Mouse (Mus musculus) limb, embryonic 15.5 days (tissue): ENCODE measurements around the gene Tmem63b. TPM values are rescaled to one million over a fixed set of nuclear protein-coding genes. Genes with fewer than 3 reads are reported as not detected.

ENCODE experiments used
- ATAC-seq: fragments of 200-750 bp; cut with Nextera tagmentation; 2 replicates; pipeline ENCODE4 v1.8.0; 2017; ENCODE audit warnings: low read depth, moderate TSS enrichment; ENCODE audit not compliant: insufficient number of reproducible peaks, low FRiP score, low TSS enrichment
- H3K27ac ChIP-seq: fragments of 300-500 bp; sonication (generic); 2 replicates; pipeline ENCODE4 v1.5.1; 2015; ENCODE audit warnings: moderate library complexity, mild to moderate bottlenecking, inconsistent platforms
- H3K27me3 ChIP-seq: fragments of 300-500 bp; sonication (generic); 2 replicates; pipeline ENCODE4 v1.6.1; 2015; ENCODE audit warnings: inconsistent platforms
- H3K36me3 ChIP-seq: fragments of 300-500 bp; sonication (generic); 2 replicates; pipeline ENCODE4 v1.6.1; 2015; ENCODE audit warnings: inconsistent platforms
- H3K4me1 ChIP-seq: fragments of 300-500 bp; sonication (generic); 2 replicates; pipeline ENCODE4 v1.6.1; 2015; ENCODE audit warnings: inconsistent platforms
- H3K4me2 ChIP-seq: fragments of 300-500 bp; sonication (generic); 2 replicates; pipeline ENCODE4 v1.6.1; 2015; ENCODE audit warnings: mild to moderate bottlenecking, inconsistent platforms
- H3K4me3 ChIP-seq: fragments of 300-500 bp; sonication (generic); 2 replicates; pipeline ENCODE4 v1.5.1; 2015; ENCODE audit warnings: mild to moderate bottlenecking, inconsistent platforms
- H3K9ac ChIP-seq: fragments of 300-500 bp; sonication (generic); 2 replicates; pipeline ENCODE4 v1.6.1; 2015; ENCODE audit warnings: inconsistent platforms
- H3K9me3 ChIP-seq: fragments of 300-500 bp; sonication (generic); 2 replicates; pipeline ENCODE4 v1.6.1; 2016; ENCODE audit warnings: inconsistent platforms
- WGBS: fragments of 180-500 bp; shearing (Covaris S2); methylation state at CpG from one replicate; pipeline ENCODE4 v1.1.7; 2015; 5-methylcytosine and 5-hydroxymethylcytosine counted together
- polyA plus RNA-seq: library from polyadenylated mRNA; unstranded; fragments of >200 nt; fragmentation: Nextera tagmentation; extraction: Ambion mirVana; gene quantifications from 2 replicates; pipeline ENCODE4 v1.2.1, GENCODE M21; 2015

Tmem63b gene
- polyA plus RNA-seq, 1 experiment from 2014 or later, result 38.1 TPM

DNA sequence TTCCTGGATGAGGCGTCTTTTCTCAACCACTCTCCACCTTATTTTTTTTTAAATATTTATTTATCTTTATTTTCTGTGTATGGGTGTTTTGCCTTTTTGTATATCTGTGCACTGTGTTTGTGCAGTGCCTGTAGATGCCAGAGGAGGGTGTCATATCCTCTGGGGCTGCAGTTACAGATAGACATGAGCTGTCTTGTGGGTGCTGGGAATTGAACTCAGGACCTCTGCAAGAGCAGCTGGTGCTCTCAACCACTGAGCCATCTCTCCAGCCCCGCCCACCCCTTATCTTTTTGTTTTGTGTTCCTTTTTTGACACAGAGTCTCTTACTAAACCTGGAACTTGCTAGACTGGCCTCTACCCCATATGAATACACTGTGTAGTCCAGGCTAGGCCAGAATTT lies 40.8 kb upstream of the Tmem63b start:
- peaks cover 18% of the 10 kb centered on the region for H3K4me1 ChIP-seq

GRCm38 (mm10) chr17:45726249-45726648 lies 39.5 kb upstream of the Tmem63b start:
- 33% methylated on average over 7 of the region's 7 CpGs for WGBS
- no peak overlapping the region for H3K27ac ChIP-seq

More for the DNA sequence above, 40.8 kb upstream of the Tmem63b start:
- H3K36me3 ChIP-seq, result no peaks in the 10 kb centered on the region
- WGBS, result 76% methylated on average over 2 of the region's 2 CpGs
- no peak overlapping the region for H3K4me2 ChIP-seq
- H3K27ac ChIP-seq, result no peak overlapping the region
- no peak for ATAC-seq
- H3K27me3 ChIP-seq, result peaks cover 3% of the 10 kb centered on the region; the same call in 1 of the 2 replicates
- H3K4me3 ChIP-seq, result no peak overlapping the region
- no peak overlapping the region for H3K9ac ChIP-seq
- H3K9me3 ChIP-seq, result no peaks in the 10 kb centered on the region

DNA sequence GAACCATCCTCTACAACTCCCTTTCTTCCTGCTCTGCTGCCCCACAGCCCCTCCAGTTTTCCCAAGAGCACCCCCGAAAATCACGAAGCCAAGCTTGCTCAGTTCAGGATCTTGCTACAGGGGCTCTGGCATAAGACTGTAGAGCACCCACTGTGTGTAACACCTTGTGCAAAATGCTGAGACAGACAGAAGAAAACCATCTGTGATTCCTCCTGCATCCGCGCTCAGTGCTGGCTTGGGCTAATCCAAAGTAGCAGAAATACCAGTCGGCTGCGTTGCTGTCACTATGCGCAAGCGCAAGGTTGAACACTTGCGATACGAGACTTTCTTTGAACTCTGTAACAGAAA lies 37.8 kb upstream of the Tmem63b start:
- Histone ChIP-seq H3K4me3 (no peak overlapping the region), H3K27me3 (no peaks in the 10 kb centered on the region), H3K27ac (peak overlapping the region; percentile 81; the same call in 1 of the 2 replicates), H3K4me2 (no peak overlapping the region), H3K4me1 (peaks cover 15% of the 10 kb centered on the region; the same call in 1 of the 2 replicates), H3K36me3 (no peaks in the 10 kb centered on the region), H3K9ac (no peak overlapping the region), H3K9me3 (no peaks in the 10 kb centered on the region)
- ATAC-seq, result no peak; the same call in 1 of the 2 replicates
- WGBS, result 88% methylated on average over 10 of the region's 10 CpGs

More at GRCm38 (mm10) chr17:45726249-45726648, 39.5 kb upstream of the Tmem63b start:
- H3K27me3 ChIP-seq, result no peaks in the 10 kb centered on the region
- no peak overlapping the region for H3K4me2 ChIP-seq
- H3K9ac ChIP-seq, result no peak overlapping the region
- ATAC-seq, result no peak
- no peak overlapping the region for H3K4me3 ChIP-seq
- H3K36me3 ChIP-seq, result no peaks in the 10 kb centered on the region
- no peaks in the 10 kb centered on the region for H3K9me3 ChIP-seq
- peaks cover 16% of the 10 kb centered on the region for H3K4me1 ChIP-seq

GRCm38 (mm10) chr17:45723732-45724573 lies 37.2 kb upstream of the Tmem63b start:
- no peak; the same call in 1 of the 2 replicates for ATAC-seq
- no peaks in the 10 kb centered on the region for H3K9me3 ChIP-seq
- H3K9ac ChIP-seq, result peak overlapping the region; percentile 50
- peak overlapping the region; percentile 48 for H3K4me3 ChIP-seq
- H3K4me2 ChIP-seq, result peak overlapping the region; percentile 71
- no peaks in the 10 kb centered on the region for H3K36me3 ChIP-seq
- H3K27me3 ChIP-seq, result no peaks in the 10 kb centered on the region
- H3K4me1 ChIP-seq, result peaks cover 13% of the 10 kb centered on the region; the same call in 1 of the 2 replicates
- H3K27ac ChIP-seq, result peak overlapping the region; percentile 81
- WGBS, result 3% methylated on average over 25 of the region's 25 CpGs

- H3K27me3 ChIP-seq, result no peaks in the 10 kb centered on the region
- no peaks in the 10 kb centered on the region for H3K36me3 ChIP-seq
- 0 out of 2 replicates have a peak, but pooled peaks cover 2% of the 10 kb centered on the region for H3K4me1 ChIP-seq
- H3K4me3 ChIP-seq, result no peak overlapping the region
- WGBS, result 6% methylated on average over 10 of the region's 10 CpGs
- no peak overlapping the region for H3K27ac ChIP-seq
- H3K9me3 ChIP-seq, result no peaks in the 10 kb centered on the region
- H3K4me2 ChIP-seq, result no peak overlapping the region
- peak; percentile 25; the same call in 1 of the 2 replicates for ATAC-seq
- H3K9ac ChIP-seq, result no peak overlapping the region
Observed at GRCm38 (mm10) chr17:45718323-45718722, 31.6 kb upstream of the Tmem63b start.

DNA sequence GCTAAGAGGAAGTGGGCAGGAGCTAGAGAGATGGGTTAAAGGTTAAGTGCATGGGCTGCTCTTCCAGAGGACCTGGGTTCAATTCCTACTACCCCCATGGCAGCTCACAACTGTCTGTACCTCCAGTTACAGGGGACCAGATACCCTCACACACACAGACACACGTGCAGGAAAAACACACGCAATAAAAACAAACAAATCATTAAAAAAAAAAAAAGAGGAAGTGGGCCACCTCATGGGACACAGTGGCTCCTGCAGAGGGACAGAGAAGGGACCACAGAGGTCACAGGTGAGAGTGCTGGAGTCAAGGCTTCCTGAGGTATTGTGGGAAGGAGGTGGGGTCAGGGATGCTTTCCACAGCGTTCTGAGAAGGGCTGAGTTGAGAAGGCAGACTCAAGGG lies 24.8 kb upstream of the Tmem63b start:
- H3K27ac ChIP-seq, result no peak overlapping the region
- no peaks in the 10 kb centered on the region for H3K9me3 ChIP-seq
- H3K36me3 ChIP-seq, result no peaks in the 10 kb centered on the region
- no peak overlapping the region for H3K9ac ChIP-seq
- no peak for ATAC-seq
- no peaks in the 10 kb centered on the region for H3K4me1 ChIP-seq
- WGBS, result 48% methylated on average over 3 of the region's 3 CpGs
- no peak overlapping the region for H3K4me3 ChIP-seq
- no peak overlapping the region for H3K4me2 ChIP-seq
- no peaks in the 10 kb centered on the region for H3K27me3 ChIP-seq

DNA sequence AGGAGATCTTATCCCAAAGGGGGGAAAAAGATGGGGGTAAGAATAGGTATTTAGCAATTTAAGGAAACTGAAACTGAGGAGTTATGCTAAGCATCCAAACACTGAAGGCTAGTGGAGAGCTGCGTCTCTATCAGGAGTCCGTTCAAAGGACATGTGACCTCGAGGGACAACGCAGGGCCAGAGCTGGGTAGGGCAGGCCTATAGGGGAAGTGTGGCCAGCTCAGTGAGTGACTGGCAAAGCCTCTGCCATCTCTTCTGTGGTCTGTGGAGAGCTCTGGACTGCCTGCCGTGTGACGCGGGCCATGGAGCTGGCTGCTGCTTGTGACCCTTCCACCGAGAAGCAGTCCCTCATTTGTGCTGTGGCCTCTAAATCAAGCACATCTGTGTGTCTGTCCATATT lies 23.7 kb upstream of the Tmem63b start:
- no peaks in the 10 kb centered on the region for H3K36me3 ChIP-seq
- H3K4me1 ChIP-seq, result no peaks in the 10 kb centered on the region
- WGBS, result 74% methylated on average over 8 of the region's 8 CpGs
- no peak overlapping the region for H3K4me3 ChIP-seq
- no peak overlapping the region for H3K4me2 ChIP-seq
- H3K27ac ChIP-seq, result no peak overlapping the region
- H3K9me3 ChIP-seq, result no peaks in the 10 kb centered on the region
- ATAC-seq, result no peak
- H3K27me3 ChIP-seq, result no peaks in the 10 kb centered on the region
- H3K9ac ChIP-seq, result no peak overlapping the region

DNA sequence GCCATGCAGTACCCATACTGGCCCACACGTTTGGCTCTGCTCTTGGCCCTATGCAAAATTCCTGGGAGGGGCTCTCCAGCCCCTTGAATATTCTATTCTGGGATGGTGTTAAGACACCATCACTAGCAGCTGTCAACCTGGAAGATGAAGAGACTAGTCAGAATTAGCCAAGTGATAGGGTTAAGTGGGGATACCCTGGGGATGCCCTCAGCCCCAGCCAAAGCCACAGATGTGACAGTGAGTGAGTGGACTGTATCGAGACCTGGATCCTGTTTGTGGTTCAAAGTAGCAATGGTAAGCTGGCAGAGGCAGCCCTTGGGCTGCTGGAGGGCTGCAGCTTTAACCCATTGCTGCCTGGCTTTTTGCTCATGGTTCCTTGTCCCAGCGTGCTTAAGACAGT lies 23.1 kb upstream of the Tmem63b start:
- WGBS, result 29% methylated on average over 3 of the region's 3 CpGs

GRCm38 (mm10) chr17:45708179-45708578 lies 21.5 kb upstream of the Tmem63b start:
- Histone ChIP-seq H3K4me1 (0 out of 2 replicates have a peak, but pooled peaks cover 2% of the 10 kb centered on the region), H3K4me3 (no peak overlapping the region), H3K9me3 (no peaks in the 10 kb centered on the region), H3K9ac (no peak overlapping the region), H3K4me2 (no peak overlapping the region), H3K27ac (no peak overlapping the region), H3K27me3 (no peaks in the 10 kb centered on the region), H3K36me3 (no peaks in the 10 kb centered on the region)
- 81% methylated on average over 8 of the region's 8 CpGs for WGBS
- ATAC-seq, result no peak

More for the DNA sequence above, 23.1 kb upstream of the Tmem63b start:
- Histone ChIP-seq H3K9me3 (no peaks in the 10 kb centered on the region), H3K27me3 (no peaks in the 10 kb centered on the region), H3K4me2 (no peak overlapping the region), H3K36me3 (no peaks in the 10 kb centered on the region), H3K27ac (no peak overlapping the region), H3K4me1 (no peaks in the 10 kb centered on the region), H3K9ac (no peak overlapping the region), H3K4me3 (no peak overlapping the region)
- ATAC-seq, result no peak

- no peak overlapping the region for H3K4me3 ChIP-seq
- H3K27me3 ChIP-seq, result no peaks in the 10 kb centered on the region
- no peak for ATAC-seq
- no peaks in the 10 kb centered on the region for H3K9me3 ChIP-seq
- WGBS, result 22% methylated on average over 3 of the region's 3 CpGs
- no peaks in the 10 kb centered on the region for H3K36me3 ChIP-seq
- no peak overlapping the region for H3K27ac ChIP-seq
- H3K4me1 ChIP-seq, result peaks cover 6% of the 10 kb centered on the region
- no peak overlapping the region for H3K4me2 ChIP-seq
- H3K9ac ChIP-seq, result no peak overlapping the region
Observed at GRCm38 (mm10) chr17:45707376-45707775, 20.7 kb upstream of the Tmem63b start.

DNA sequence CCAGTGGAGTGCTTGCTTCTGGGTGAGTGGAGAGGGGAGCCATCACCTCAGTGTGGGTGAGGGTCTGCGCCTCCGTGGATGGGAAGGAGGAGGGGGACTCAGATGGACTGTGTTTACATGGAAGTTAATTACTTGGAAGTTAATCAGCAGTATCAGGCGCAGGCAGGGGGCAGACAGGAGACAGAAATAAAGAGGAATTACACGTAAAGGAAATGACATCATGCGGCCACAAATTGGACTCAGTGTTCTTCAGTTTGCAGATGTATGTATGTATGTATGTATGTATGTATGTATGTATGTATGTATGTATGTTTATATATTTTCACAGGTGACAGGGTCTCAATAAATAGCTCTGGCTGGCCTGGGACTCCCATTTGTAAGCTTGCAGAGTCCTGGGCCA lies 20.1 kb upstream of the Tmem63b start:
- Histone ChIP-seq H3K27me3 (no peaks in the 10 kb centered on the region), H3K4me3 (no peak overlapping the region), H3K9ac (no peak overlapping the region), H3K36me3 (no peaks in the 10 kb centered on the region), H3K4me2 (no peak overlapping the region), H3K9me3 (no peaks in the 10 kb centered on the region), H3K4me1 (peaks cover 8% of the 10 kb centered on the region), H3K27ac (no peak overlapping the region)
- no peak for ATAC-seq
- 63% methylated on average over 5 of the region's 5 CpGs for WGBS

GRCm38 (mm10) chr17:45703187-45703586 lies 16.5 kb upstream of the Tmem63b start:
- Histone ChIP-seq H3K4me3 (no peak overlapping the region), H3K4me1 (peaks cover 8% of the 10 kb centered on the region), H3K27ac (no peak overlapping the region), H3K36me3 (peaks cover 15% of the 10 kb centered on the region), H3K4me2 (no peak overlapping the region), H3K27me3 (no peaks in the 10 kb centered on the region), H3K9me3 (no peaks in the 10 kb centered on the region), H3K9ac (no peak overlapping the region)
- 59% methylated on average over 7 of the region's 7 CpGs for WGBS
- no peak for ATAC-seq
